Mouse (Mus musculus): ENCODE data around the gene Zmat5.

- no peak for TF ChIP-seq POLR2A (IDR thresholded peaks at IDR 0.05; ENCODE audit: borderline replicate concordance, extremely low read depth, low read depth, low read length)
- no peak for TF ChIP-seq CTCF (IDR thresholded peaks at IDR 0.05; ENCODE audit: insufficient read depth, low read length)
These were observed 60.0 kb downstream of the Zmat5 start for GRCm38 (mm10) chr11:4764476-4764875.
